Mouse (Mus musculus) retina, embryonic 14.5 days (tissue): ENCODE results near the gene Zfhx2.

Experiments used
- DNase-seq: peaks from one replicate; pipeline ENCODE4 v3.0.0-alpha.2; 2015; ENCODE audit warnings: low spot score

Gene Zfhx2

GRCm38 (mm10) chr14:55078366-55078989 is 13.6 kb downstream of the Zfhx2 start:
- peak; percentile 27 for DNase-seq

- DNase-seq = no peak
Observed at GRCm38 (mm10) chr14:55077481-55078365, 14.4 kb downstream of the Zfhx2 start.

- no peak for DNase-seq
Observed at GRCm38 (mm10) chr14:55076956-55077355, 15.2 kb downstream of the Zfhx2 start.

- DNase-seq = no peak
Observed at GRCm38 (mm10) chr14:55076224-55076623, 15.9 kb downstream of the Zfhx2 start.

- DNase-seq = no peak
Observed at GRCm38 (mm10) chr14:55074416-55074815, 17.7 kb downstream of the Zfhx2 start.

- no peak for DNase-seq
Observed at GRCm38 (mm10) chr14:55071756-55072155, 20.4 kb downstream of the Zfhx2 start.

- no peak for DNase-seq
Observed at GRCm38 (mm10) chr14:55066042-55066441, 26.1 kb downstream of the Zfhx2 start.

- no peak for DNase-seq
Observed at GRCm38 (mm10) chr14:55065391-55065790, 26.7 kb downstream of the Zfhx2 start.

- DNase-seq = no peak
Observed at GRCm38 (mm10) chr14:55064481-55065370, 27.4 kb downstream of the Zfhx2 start.

GRCm38 (mm10) chr14:55063581-55064381 is 28.3 kb downstream of the Zfhx2 start:
- no peak for DNase-seq

GRCm38 (mm10) chr14:55063117-55063516 is 29.0 kb downstream of the Zfhx2 start:
- no peak for DNase-seq

GRCm38 (mm10) chr14:55062626-55063025 is 29.5 kb downstream of the Zfhx2 start:
- no peak for DNase-seq

GRCm38 (mm10) chr14:55061845-55062244 is 30.3 kb downstream of the Zfhx2 start:
- no peak for DNase-seq

- DNase-seq = peak; percentile 43
Observed at GRCm38 (mm10) chr14:55059931-55060330, 32.2 kb downstream of the Zfhx2 start.

- DNase-seq = no peak
Observed at GRCm38 (mm10) chr14:55059009-55059408, 33.1 kb downstream of the Zfhx2 start.

- DNase-seq = no peak
Observed at GRCm38 (mm10) chr14:55055167-55055834, 36.8 kb downstream of the Zfhx2 start.

- DNase-seq = no peak
Observed at GRCm38 (mm10) chr14:55054191-55054749, 37.9 kb downstream of the Zfhx2 start.

- DNase-seq = no peak
Observed at GRCm38 (mm10) chr14:55053708-55054190, 38.4 kb downstream of the Zfhx2 start.

- DNase-seq = no peak
Observed at GRCm38 (mm10) chr14:55053050-55053449, 39.1 kb downstream of the Zfhx2 start.

- no peak for DNase-seq
Observed at GRCm38 (mm10) chr14:55052496-55052895, 39.6 kb downstream of the Zfhx2 start.
